27 mouse cellular contexts compared by ENCODE assay signal in the genomic region with DNA sequence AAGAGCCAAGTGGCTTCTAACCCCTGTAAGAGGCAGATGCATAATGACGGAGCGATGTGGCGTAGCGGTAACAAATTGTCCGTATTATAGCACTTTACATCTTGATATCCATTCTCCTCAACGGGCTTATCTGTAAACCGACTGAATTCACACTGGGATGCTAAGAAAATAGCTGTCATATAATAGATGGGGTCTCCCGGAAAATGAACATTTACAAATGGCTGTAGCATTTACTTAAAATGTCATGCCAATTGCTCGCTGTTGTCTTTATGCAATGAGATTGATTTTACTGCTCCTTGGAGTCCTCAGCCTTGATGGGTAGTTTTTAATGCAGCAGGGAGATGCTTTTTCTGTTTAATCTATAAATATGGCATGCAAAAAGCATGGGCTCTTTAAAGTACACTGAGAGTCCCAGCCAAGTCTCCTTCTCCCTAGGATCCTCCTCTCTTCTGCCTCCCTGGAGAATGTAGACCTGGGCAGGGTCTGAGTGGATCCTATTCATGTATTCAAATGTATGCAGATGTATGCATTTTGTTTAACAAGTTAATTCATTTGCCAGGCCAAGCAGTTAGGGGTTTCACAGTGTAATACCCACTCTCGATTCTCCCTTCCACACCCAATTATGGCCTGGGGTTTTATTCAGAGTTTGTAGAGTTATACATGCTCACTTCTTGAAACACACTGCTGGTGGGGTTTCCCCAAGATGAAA.
A peak's percentile ranks its signal among the peaks of the same experiment; 100 is the strongest.
DNase-seq lines count a peak whose midpoint lies in the region; ATAC-seq and TF ChIP-seq lines count a peak whose summit lies in the region.
"Had no signal": no experiment of that assay in that cellular context is flagged by ENCODE, and none has a peak within 500 bp of the region (broad histone marks: within the 10 kb centered on the region; RNA-seq: fewer than 3 reads in every experiment).

No protein-coding gene starts in this region.

- no peak overlapping the region for H3K9ac ChIP-seq in forebrain, embryonic 12.5 days
- no peak overlapping the region for H3K9ac ChIP-seq in forebrain, postnatal 0 days
- H3K9ac ChIP-seq in hindbrain, embryonic 14.5 days: no peak overlapping the region
- H3K9ac ChIP-seq in hindbrain, embryonic 16.5 days (ENCODE audit: low read depth, low read length): no peak overlapping the region
- H3K9ac ChIP-seq in CH12.LX (ENCODE audit: insufficient read depth, low read depth): no peak overlapping the region
- H3K9ac ChIP-seq in hindbrain, postnatal 0 days (replicated peaks; ENCODE audit: low read length): no peak overlapping the region
- H3K9ac ChIP-seq: embryonic facial prominence, embryonic 12.5 days; liver, embryonic 14.5 days had no signal

- no peak for TF ChIP-seq EP300 in CH12.LX (IDR thresholded peaks at IDR 0.05; ENCODE audit: low read length)

- no peak for DNase-seq in forebrain, postnatal 0 days
- DNase-seq in hindbrain, embryonic 14.5 days (ENCODE audit: low spot score): no peak
- peak; percentile 21 for DNase-seq in CH12.LX (ENCODE audit: extremely low read depth)
- no peak for DNase-seq in hindbrain, postnatal 0 days (ENCODE audit: low spot score)
- no peak for DNase-seq in kidney, adult 18-20 months
- no peak for DNase-seq in layer of hippocampus, adult 9-10 months (ENCODE audit: low spot score)
- DNase-seq: adrenal gland, adult 8-10 months; cerebellum, adult 11 months; cerebellum, adult 9-10 months; embryo, embryonic 11 days; gastrocnemius, postnatal 10 days; heart, postnatal 14 days; kidney, adult 9 months; kidney, postnatal 10 days; layer of hippocampus, adult 9-11 months; liver; lung, adult 2 months; lung, postnatal 10 days; spleen, adult 18-20 months; thymus, postnatal 14 days had no signal

- H3K4me1 ChIP-seq in forebrain, embryonic 12.5 days: peaks cover 23% of the 10 kb centered on the region
- 0 out of 2 replicates have a peak, but pooled peaks cover 4% of the 10 kb centered on the region for H3K4me1 ChIP-seq in forebrain, postnatal 0 days (ENCODE audit: insufficient read depth)
- H3K4me1 ChIP-seq in hindbrain, embryonic 14.5 days (replicated peaks; ENCODE audit: control insufficient read depth, insufficient read depth, low read length): peaks cover 18% of the 10 kb centered on the region
- peaks cover 11% of the 10 kb centered on the region for H3K4me1 ChIP-seq in hindbrain, embryonic 16.5 days (ENCODE audit: control insufficient read depth, insufficient read depth, low read depth, low read length)
- H3K4me1 ChIP-seq in CH12.LX (ENCODE audit: control insufficient read depth in 1 of 2, insufficient read depth in 2 of 2): peaks cover 0 to 9% of the 10 kb centered on the region in 2 experiments; a peak in 2 of 4 replicates
- 0 out of 2 replicates have a peak, but pooled peaks cover 4% of the 10 kb centered on the region for H3K4me1 ChIP-seq in hindbrain, postnatal 0 days (ENCODE audit: insufficient read depth, low read length)

- peak overlapping the region; percentile 53 for H3K27ac ChIP-seq in forebrain, embryonic 12.5 days
- H3K27ac ChIP-seq in forebrain, postnatal 0 days (ENCODE audit: low read depth, low read length): no peak overlapping the region
- H3K27ac ChIP-seq in hindbrain, embryonic 14.5 days: peak overlapping the region; percentile 18; the same call in 1 of the 2 replicates
- H3K27ac ChIP-seq in hindbrain, embryonic 16.5 days (ENCODE audit: low read depth, low read length): no peak overlapping the region
- no peak overlapping the region for H3K27ac ChIP-seq in CH12.LX (ENCODE audit: insufficient read depth, low read depth)
- peak overlapping the region; percentile 2; the same call in 1 of the 2 replicates for H3K27ac ChIP-seq in hindbrain, postnatal 0 days
- H3K27ac ChIP-seq: embryonic facial prominence, embryonic 12.5 days; liver, embryonic 14.5 days; macrophage had no signal

- TF ChIP-seq POLR2A in CH12.LX (IDR thresholded peaks at IDR 0.05; ENCODE audit: low read depth, low read length): no peak

- no peak overlapping the region for H3K4me2 ChIP-seq in forebrain, embryonic 12.5 days
- H3K4me2 ChIP-seq in forebrain, postnatal 0 days (ENCODE audit: low read depth): no peak overlapping the region
- H3K4me2 ChIP-seq in hindbrain, embryonic 14.5 days (replicated peaks): no peak overlapping the region
- no peak overlapping the region for H3K4me2 ChIP-seq in hindbrain, embryonic 16.5 days (ENCODE audit: low read length)
- no peak overlapping the region for H3K4me2 ChIP-seq in CH12.LX (ENCODE audit: insufficient read depth, low read depth, poor library complexity, severe bottlenecking)
- H3K4me2 ChIP-seq in hindbrain, postnatal 0 days (ENCODE audit: low read depth, low read length): no peak overlapping the region
- H3K4me2 ChIP-seq: embryonic facial prominence, embryonic 12.5 days had no signal

- WGBS in forebrain, embryonic 12.5 days: 72% methylated on average over 10 of the region's 10 CpGs
- 47% methylated on average over 10 of the region's 10 CpGs for WGBS in forebrain, postnatal 0 days
- 40% methylated on average over 10 of the region's 10 CpGs for WGBS in hindbrain, embryonic 14.5 days
- WGBS in hindbrain, embryonic 16.5 days: 37% methylated on average over 10 of the region's 10 CpGs
- 44% methylated on average over 10 of the region's 10 CpGs for WGBS in hindbrain, postnatal 0 days

- no peaks in the 10 kb centered on the region for H3K9me3 ChIP-seq in forebrain, embryonic 12.5 days
- H3K9me3 ChIP-seq in forebrain, postnatal 0 days (ENCODE audit: low read length): no peaks in the 10 kb centered on the region
- H3K9me3 ChIP-seq in hindbrain, embryonic 14.5 days (ENCODE audit: control insufficient read depth, low read length): no peaks in the 10 kb centered on the region
- no peaks in the 10 kb centered on the region for H3K9me3 ChIP-seq in hindbrain, embryonic 16.5 days (ENCODE audit: control insufficient read depth, low read length)
- H3K9me3 ChIP-seq in CH12.LX (replicated peaks; ENCODE audit: low read length): peaks cover 2% of the 10 kb centered on the region
- no peaks in the 10 kb centered on the region for H3K9me3 ChIP-seq in hindbrain, postnatal 0 days (ENCODE audit: low read length)
- H3K9me3 ChIP-seq: embryonic facial prominence, embryonic 12.5 days had no signal

- in situ Hi-C loops in CH12.LX (cut with MboI; ENCODE audit: low pct_ligation_motif_present, low pct_unique_long_range_greater_than_20kb, low sequenced_read_pairs): no loop called here

- dilution Hi-C loops in CH12.LX (cut with MboI; ENCODE audit: extremely low pct_ligation_motif_present, extremely low pct_unique_long_range_greater_than_20kb, low sequenced_read_pairs): no loop called here

- no peak for TF ChIP-seq CTCF in forebrain, postnatal 0 days (IDR thresholded peaks at IDR 0.05; ENCODE audit: low read depth)
- no peak for TF ChIP-seq CTCF in CH12.LX (conservative IDR thresholded peaks at IDR 0.05 in 1 of 2, IDR thresholded peaks at IDR 0.05 in 1 of 2; ENCODE audit: low read depth in 2 of 2, low read length in 2 of 2)
- no peak for TF ChIP-seq CTCF in hindbrain, postnatal 0 days (IDR thresholded peaks at IDR 0.05; ENCODE audit: low read depth)

- no peak for TF ChIP-seq RAD21 in CH12.LX (IDR thresholded peaks at IDR 0.05; ENCODE audit: low read depth, low read length)

- H3K79me2 ChIP-seq in CH12.LX (replicated peaks; ENCODE audit: control insufficient read depth, extremely low read depth, insufficient read depth, poor library complexity, severe bottlenecking): no peaks in the 10 kb centered on the region

- H3K4me3 ChIP-seq in forebrain, embryonic 12.5 days (replicated peaks): no peak overlapping the region
- no peak overlapping the region for H3K4me3 ChIP-seq in forebrain, postnatal 0 days (ENCODE audit: low read depth, low read length)
- H3K4me3 ChIP-seq in hindbrain, embryonic 14.5 days (replicated peaks; ENCODE audit: low read length): no peak overlapping the region
- no peak overlapping the region for H3K4me3 ChIP-seq in hindbrain, embryonic 16.5 days (ENCODE audit: low read length)
- no peak overlapping the region for H3K4me3 ChIP-seq in CH12.LX (replicated peaks in 1 of 3; ENCODE audit: low read depth in 2 of 3, low read length in 2 of 3, poor library complexity in 1 of 3)
- no peak overlapping the region for H3K4me3 ChIP-seq in hindbrain, postnatal 0 days (ENCODE audit: low read length)
- H3K4me3 ChIP-seq: embryonic facial prominence, embryonic 12.5 days had no signal

- 0 out of 2 replicates have a peak, but pooled peaks cover 4% of the 10 kb centered on the region for H3K27me3 ChIP-seq in forebrain, embryonic 12.5 days
- H3K27me3 ChIP-seq in forebrain, postnatal 0 days (ENCODE audit: insufficient read depth, low read length): no peaks in the 10 kb centered on the region
- H3K27me3 ChIP-seq in hindbrain, embryonic 14.5 days (ENCODE audit: control insufficient read depth, insufficient read depth, low read length): no peaks in the 10 kb centered on the region
- no peaks in the 10 kb centered on the region for H3K27me3 ChIP-seq in hindbrain, embryonic 16.5 days (replicated peaks; ENCODE audit: control insufficient read depth, insufficient read depth, low read length)
- H3K27me3 ChIP-seq in CH12.LX (replicated peaks): peaks cover 80% of the 10 kb centered on the region
- H3K27me3 ChIP-seq in hindbrain, postnatal 0 days (ENCODE audit: insufficient read depth, low read length): no peaks in the 10 kb centered on the region
- H3K27me3 ChIP-seq: embryonic facial prominence, embryonic 12.5 days had no signal

- no peaks in the 10 kb centered on the region for H3K36me3 ChIP-seq in forebrain, embryonic 12.5 days (replicated peaks)
- H3K36me3 ChIP-seq in forebrain, postnatal 0 days (ENCODE audit: insufficient read depth): no peaks in the 10 kb centered on the region
- H3K36me3 ChIP-seq in hindbrain, embryonic 14.5 days (replicated peaks; ENCODE audit: control insufficient read depth, insufficient read depth): no peaks in the 10 kb centered on the region
- no peaks in the 10 kb centered on the region for H3K36me3 ChIP-seq in hindbrain, embryonic 16.5 days (ENCODE audit: control insufficient read depth, insufficient read depth, low read length)
- H3K36me3 ChIP-seq in CH12.LX (replicated peaks in 1 of 2; ENCODE audit: control insufficient read depth in 1 of 2, insufficient read depth in 1 of 2, low read length in 1 of 2): no peaks in the 10 kb centered on the region
- no peaks in the 10 kb centered on the region for H3K36me3 ChIP-seq in hindbrain, postnatal 0 days (ENCODE audit: insufficient read depth, low read length)
- H3K36me3 ChIP-seq: embryonic facial prominence, embryonic 12.5 days; G1E had no signal

- 0 out of 2 replicates have a peak, but pooled peaks have one; percentile 20 for ATAC-seq in forebrain, embryonic 12.5 days (ENCODE audit: low FRiP score)
- no peak for ATAC-seq in forebrain, postnatal 0 days
- no peak for ATAC-seq in hindbrain, embryonic 14.5 days (ENCODE audit: low FRiP score)
- ATAC-seq in hindbrain, embryonic 16.5 days: no peak
- ATAC-seq in hindbrain, postnatal 0 days: no peak
- ATAC-seq: intestine, embryonic 16.5 days had no signal

TF ChIP-seq in CH12.LX, 34 proteins besides CTCF, POLR2A, EP300 and RAD21 (continues in another document):
- TF ChIP-seq MYC (IDR thresholded peaks at IDR 0.05; ENCODE audit: low read depth, low read length) (no peak), USF1 (IDR thresholded peaks at IDR 0.05; ENCODE audit: low read depth, low read length) (no peak), MEF2A (IDR thresholded peaks at IDR 0.05; ENCODE audit: borderline replicate concordance, low read depth, low read length) (no peak), NRF1 (IDR thresholded peaks at IDR 0.05; ENCODE audit: low read depth, low read length) (no peak), GABPA (IDR thresholded peaks at IDR 0.05; ENCODE audit: insufficient replicate concordance, low read depth, low read length) (no peak)

Comparison
In these comparisons a context has a peak if more than half of its experiments do, and no peak if none do; other contexts are left out.
1. H3K27ac ChIP-seq: peak in forebrain, embryonic 12.5 days (single experiment), hindbrain, embryonic 14.5 days (single experiment) and hindbrain, postnatal 0 days (single experiment); none in forebrain, postnatal 0 days (single experiment), hindbrain, embryonic 16.5 days (single experiment) and CH12.LX (single experiment).